Mouse (Mus musculus) liver, adult 2 months (tissue): ENCODE results near the gene Poglut1. TPM values are rescaled to one million over a fixed set of nuclear protein-coding genes. Genes with fewer than 3 reads are reported as not detected.

Source experiments
- DNase-seq: peaks from one replicate; pipeline ENCODE4 v3.0.0-alpha.2; 2011; ENCODE audit warnings: low read depth, low spot score; ENCODE audit errors: extremely low read depth
- H3K27ac ChIP-seq: fragments of 200-500 bp; replicated peaks from 2 replicates; pipeline ENCODE4 v1.5.1; 2012; ENCODE audit warnings: low read depth, mild to moderate bottlenecking, control low read depth, inconsistent platforms, low read length; ENCODE audit not compliant: insufficient read depth
- H3K27me3 ChIP-seq: fragments of 200-500 bp; 2 replicates; pipeline ENCODE4 v1.6.1; 2012; ENCODE audit warnings: mild to moderate bottlenecking, moderate library complexity, low read length, inconsistent platforms; ENCODE audit not compliant: control insufficient read depth, insufficient read depth
- H3K36me3 ChIP-seq: fragments of 200-500 bp; 2 replicates; pipeline ENCODE4 v1.6.1; 2012; ENCODE audit warnings: low read length, inconsistent platforms; ENCODE audit not compliant: control insufficient read depth, insufficient read depth
- H3K4me1 ChIP-seq: fragments of 200-500 bp; 2 replicates; pipeline ENCODE4 v1.6.1; 2011; ENCODE audit warnings: low read length; ENCODE audit not compliant: control insufficient read depth, insufficient read depth
- H3K4me3 ChIP-seq: fragments of 200-500 bp; 2 replicates; pipeline ENCODE4 v1.5.1; 2011; ENCODE audit warnings: low read depth, mild to moderate bottlenecking, control low read depth, low read length, moderate library complexity; ENCODE audit not compliant: insufficient read depth
- H3K79me2 ChIP-seq: fragments of 200-500 bp; 2 replicates; pipeline ENCODE4 v1.6.1; 2012; ENCODE audit warnings: inconsistent platforms, mild to moderate bottlenecking, low read length, moderate library complexity; ENCODE audit not compliant: control insufficient read depth, insufficient read depth
- H3K9ac ChIP-seq: fragments of 200-500 bp; 2 replicates; pipeline ENCODE4 v1.6.1; 2012; ENCODE audit warnings: low read depth, mild to moderate bottlenecking, control low read depth, inconsistent platforms, low read length
- CTCF ChIP-seq: fragments of 200-500 bp; IDR thresholded peaks from 2 replicates; pipeline ENCODE4 v1.5.1; 2011; ENCODE audit warnings: low read depth, low read length, control low read depth
- POLR2A ChIP-seq: fragments of 200-500 bp; IDR thresholded peaks from 2 replicates; pipeline ENCODE4 v1.6.1; 2011; ENCODE audit warnings: low read length, control low read depth; ENCODE audit not compliant: insufficient read depth; ENCODE audit errors: extremely low read depth
- WGBS: fragments of 180-500 bp; shearing (Covaris S2); methylation state at CpG from one replicate; pipeline ENCODE4 v1.1.7; 2018; 5-methylcytosine and 5-hydroxymethylcytosine counted together
- polyA plus RNA-seq: library from polyadenylated mRNA; depleted of rRNA; stranded (reverse); fragments of >200 nt; gene quantifications from 2 replicates; pipeline ENCODE4 v1.2.3, GENCODE M21; 2012
- total RNA-seq: library from RNA; depleted of rRNA; stranded (reverse); fragments of >200 nt; gene quantifications from 2 replicates; pipeline ENCODE4 v1.2.3, GENCODE M21; 2014

Gene Poglut1
- total and polyA plus RNA-seq, 2 experiments: 6.9 to 12.9 TPM

GRCm38 (mm10) chr16:38592946-38593345 lies 42.9 kb upstream of the Poglut1 start:
- TF ChIP-seq CTCF: no peak
- no peak for TF ChIP-seq POLR2A
- Histone ChIP-seq H3K79me2 (no peaks in the 10 kb centered on the region), H3K27me3 (no peaks in the 10 kb centered on the region), H3K36me3 (peaks cover 39% of the 10 kb centered on the region), H3K4me1 (no peaks in the 10 kb centered on the region), H3K9ac (no peak overlapping the region), H3K27ac (no peak overlapping the region), H3K4me3 (no peak overlapping the region)
- 96% methylated on average over 4 of the region's 4 CpGs for WGBS
- DNase-seq: no peak

- no peak overlapping the region for H3K9ac ChIP-seq
- WGBS: 80% methylated on average over 12 of the region's 12 CpGs
- DNase-seq: no peak
- no peaks in the 10 kb centered on the region for H3K27me3 ChIP-seq
- peak overlapping the region; percentile 31; the same call in 1 of the 2 replicates for H3K27ac ChIP-seq
- H3K79me2 ChIP-seq: no peaks in the 10 kb centered on the region
- no peaks in the 10 kb centered on the region for H3K4me1 ChIP-seq
- H3K36me3 ChIP-seq: peaks cover 43% of the 10 kb centered on the region
- no peak overlapping the region for H3K4me3 ChIP-seq
- TF ChIP-seq POLR2A: no peak
- TF ChIP-seq CTCF: no peak
Measured at GRCm38 (mm10) chr16:38592026-38592678, 42.1 kb upstream of the Poglut1 start.

- no peak overlapping the region for H3K9ac ChIP-seq
- WGBS: 81% methylated on average over 3 of the region's 3 CpGs
- peak overlapping the region; percentile 39; the same call in 1 of the 2 replicates for H3K27ac ChIP-seq
- DNase-seq: no peak
- peaks cover 47% of the 10 kb centered on the region for H3K36me3 ChIP-seq
- no peak for TF ChIP-seq POLR2A
- TF ChIP-seq CTCF: no peak
- H3K4me3 ChIP-seq: no peak overlapping the region
- no peaks in the 10 kb centered on the region for H3K4me1 ChIP-seq
- no peaks in the 10 kb centered on the region for H3K79me2 ChIP-seq
- H3K27me3 ChIP-seq: no peaks in the 10 kb centered on the region
Measured at GRCm38 (mm10) chr16:38591506-38591905, 41.4 kb upstream of the Poglut1 start.

- Histone ChIP-seq H3K79me2 (no peaks in the 10 kb centered on the region), H3K36me3 (peaks cover 71% of the 10 kb centered on the region), H3K27me3 (no peaks in the 10 kb centered on the region), H3K27ac (no peak overlapping the region), H3K9ac (no peak overlapping the region), H3K4me1 (no peaks in the 10 kb centered on the region), H3K4me3 (no peak overlapping the region)
- no peak for DNase-seq
- 98% methylated on average over 4 of the region's 4 CpGs for WGBS
- TF ChIP-seq CTCF (no peak), POLR2A (no peak)
Measured at GRCm38 (mm10) chr16:38587572-38587971, 37.5 kb upstream of the Poglut1 start.

GRCm38 (mm10) chr16:38587163-38587562 lies 37.1 kb upstream of the Poglut1 start:
- no peaks in the 10 kb centered on the region for H3K79me2 ChIP-seq
- no peaks in the 10 kb centered on the region for H3K27me3 ChIP-seq
- peaks cover 71% of the 10 kb centered on the region for H3K36me3 ChIP-seq
- no peak overlapping the region for H3K9ac ChIP-seq
- H3K4me1 ChIP-seq: no peaks in the 10 kb centered on the region
- WGBS: 87% methylated on average over 5 of the region's 5 CpGs
- no peak overlapping the region for H3K27ac ChIP-seq
- DNase-seq: no peak
- no peak for TF ChIP-seq CTCF
- TF ChIP-seq POLR2A: no peak
- H3K4me3 ChIP-seq: no peak overlapping the region

- no peak overlapping the region for H3K27ac ChIP-seq
- H3K79me2 ChIP-seq: no peaks in the 10 kb centered on the region
- H3K9ac ChIP-seq: no peak overlapping the region
- H3K36me3 ChIP-seq: peaks cover 79% of the 10 kb centered on the region
- H3K27me3 ChIP-seq: no peaks in the 10 kb centered on the region
- no peaks in the 10 kb centered on the region for H3K4me1 ChIP-seq
- no peak for DNase-seq
- H3K4me3 ChIP-seq: no peak overlapping the region
- TF ChIP-seq CTCF (no peak), POLR2A (no peak)
- WGBS: 89% methylated on average over 5 of the region's 5 CpGs
Measured at GRCm38 (mm10) chr16:38585186-38585585, 35.1 kb upstream of the Poglut1 start.
